Mouse (Mus musculus) liver, postnatal 0 days (tissue): ENCODE data around the gene Ash1l.

ENCODE experiments used
- CTCF ChIP-seq: sonication (generic); IDR thresholded peaks from 2 replicates; pipeline ENCODE4 v1.5.1; 2016; ENCODE audit warnings: antibody characterized with exemption, low read depth
- EP300 ChIP-seq: IDR thresholded peaks from 2 replicates; pipeline ENCODE4 v1.6.1; 2016; ENCODE audit warnings: antibody characterized with exemption, low read depth, mild to moderate bottlenecking

GRCm38 (mm10) chr3:88905209-88905608 lies 45.2 kb upstream of the Ash1l start:
- TF ChIP-seq CTCF (no peak), EP300 (no peak)
